Mouse (Mus musculus) heart, embryonic 15.5 days (tissue): Measurements from ENCODE around the gene Tesmin. TPM values are rescaled to one million over a fixed set of nuclear protein-coding genes. Genes with fewer than 3 reads are reported as not detected.

Source experiments
- ATAC-seq: fragments of 200-750 bp; cut with Nextera tagmentation; replicated peaks from 2 replicates; pipeline ENCODE4 v1.8.0; 2017; ENCODE audit warnings: low read depth, moderate TSS enrichment; ENCODE audit not compliant: insufficient number of reproducible peaks, insufficient read depth, low FRiP score
- H3K27ac ChIP-seq: fragments of 300-500 bp; sonication (generic); 2 replicates; pipeline ENCODE4 v1.5.1; 2015; ENCODE audit warnings: mild to moderate bottlenecking, inconsistent platforms
- H3K27me3 ChIP-seq: fragments of 300-500 bp; sonication (generic); 2 replicates; pipeline ENCODE4 v1.6.1; 2015; ENCODE audit warnings: inconsistent platforms
- H3K36me3 ChIP-seq: fragments of 300-500 bp; sonication (generic); 2 replicates; pipeline ENCODE4 v1.6.1; 2015; ENCODE audit warnings: mild to moderate bottlenecking, inconsistent platforms
- H3K4me1 ChIP-seq: fragments of 300-500 bp; sonication (generic); replicated peaks from 2 replicates; pipeline ENCODE4 v1.6.1; 2015; ENCODE audit warnings: inconsistent platforms
- H3K4me2 ChIP-seq: fragments of 300-500 bp; sonication (generic); 2 replicates; pipeline ENCODE4 v1.6.1; 2015; ENCODE audit warnings: inconsistent platforms, mild to moderate bottlenecking, moderate library complexity
- H3K4me3 ChIP-seq: fragments of 300-500 bp; sonication (generic); 2 replicates; pipeline ENCODE4 v1.5.1; 2015; ENCODE audit warnings: mild to moderate bottlenecking, inconsistent platforms
- H3K9ac ChIP-seq: fragments of 300-500 bp; sonication (generic); 2 replicates; pipeline ENCODE4 v1.6.1; 2015; ENCODE audit warnings: mild to moderate bottlenecking, inconsistent platforms
- H3K9me3 ChIP-seq: fragments of 300-500 bp; sonication (generic); replicated peaks from 2 replicates; pipeline ENCODE4 v1.6.1; 2016; ENCODE audit warnings: inconsistent platforms
- WGBS: fragments of 180-500 bp; shearing (Covaris S2); methylation state at CpG from one replicate; pipeline ENCODE4 v1.1.7; 2015; ENCODE audit warnings: mixed read lengths; 5-methylcytosine and 5-hydroxymethylcytosine counted together
- polyA plus RNA-seq: library from polyadenylated mRNA; unstranded; fragments of >200 nt; fragmentation: Nextera tagmentation; extraction: Ambion mirVana; gene quantifications from 2 replicates; pipeline ENCODE4 v1.2.1, GENCODE M21; 2015

The Tesmin gene
- polyA plus RNA-seq, 1 experiment from 2014 or later, result 0.69 TPM

DNA sequence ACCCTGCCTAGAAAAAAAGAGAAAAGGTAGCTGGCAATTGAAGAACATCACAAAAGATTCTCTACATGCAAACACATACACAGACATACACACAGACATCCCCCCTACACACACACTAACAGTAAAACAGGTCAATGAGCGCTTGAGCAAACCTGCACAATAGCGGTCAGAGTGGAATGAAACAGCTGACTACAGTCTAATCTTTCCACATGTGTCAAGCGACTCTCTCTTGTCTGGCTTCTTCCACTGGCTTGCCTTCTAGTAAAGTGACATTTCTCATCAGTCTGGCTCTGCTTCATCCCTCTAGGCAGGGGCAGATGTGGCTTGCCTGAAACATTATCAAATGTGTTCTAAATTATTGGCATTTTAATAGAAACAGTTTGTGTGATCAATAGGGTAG is 5.6 kb downstream of the Tesmin start:
- 56% methylated on average over 3 of the region's 3 CpGs for WGBS
- Histone ChIP-seq H3K9me3 (peaks cover 4% of the 10 kb centered on the region; the same call in 1 of the 2 replicates), H3K36me3 (no peaks in the 10 kb centered on the region), H3K4me2 (no peak overlapping the region), H3K4me3 (no peak overlapping the region), H3K27me3 (no peaks in the 10 kb centered on the region), H3K4me1 (peaks cover 12% of the 10 kb centered on the region), H3K27ac (no peak overlapping the region), H3K9ac (no peak overlapping the region)
- no peak for ATAC-seq

DNA sequence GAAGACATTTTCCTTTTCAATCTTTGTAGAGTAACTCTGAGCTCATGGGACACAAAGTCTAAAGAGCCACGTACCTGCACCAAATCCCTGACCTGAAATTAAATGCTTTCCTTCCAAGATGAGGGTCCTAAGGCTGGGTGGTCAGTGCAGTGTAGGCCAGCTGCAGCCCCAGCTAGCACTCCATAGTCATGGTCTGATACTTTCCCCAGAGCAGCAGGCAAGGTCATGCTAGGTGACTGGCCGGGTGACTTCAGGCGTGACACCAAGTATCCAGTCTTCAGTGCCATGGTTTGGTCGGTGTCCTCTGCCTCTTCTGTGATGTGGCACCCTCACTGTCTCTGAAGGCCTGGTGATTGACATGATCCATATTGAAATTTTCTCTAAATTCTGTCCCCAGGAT is 11.4 kb downstream of the Tesmin start:
- H3K36me3 ChIP-seq, result no peaks in the 10 kb centered on the region
- peaks cover 16% of the 10 kb centered on the region for H3K4me1 ChIP-seq
- no peaks in the 10 kb centered on the region for H3K9me3 ChIP-seq
- no peak overlapping the region for H3K4me3 ChIP-seq
- no peaks in the 10 kb centered on the region for H3K27me3 ChIP-seq
- H3K4me2 ChIP-seq, result no peak overlapping the region
- 89% methylated on average over 4 of the region's 4 CpGs for WGBS
- ATAC-seq, result no peak
- no peak overlapping the region for H3K9ac ChIP-seq
- no peak overlapping the region for H3K27ac ChIP-seq

- Histone ChIP-seq H3K4me2 (peak overlapping the region; percentile 15; the same call in 1 of the 2 replicates), H3K27me3 (no peaks in the 10 kb centered on the region), H3K36me3 (no peaks in the 10 kb centered on the region), H3K4me1 (peaks cover 16% of the 10 kb centered on the region), H3K27ac (no peak overlapping the region), H3K9ac (no peak overlapping the region), H3K9me3 (no peaks in the 10 kb centered on the region), H3K4me3 (no peak overlapping the region)
- no peak for ATAC-seq
- 63% methylated on average over 7 of the region's 7 CpGs for WGBS
Observed at GRCm38 (mm10) chr19:3401504-3401903, 12.8 kb downstream of the Tesmin start.

DNA sequence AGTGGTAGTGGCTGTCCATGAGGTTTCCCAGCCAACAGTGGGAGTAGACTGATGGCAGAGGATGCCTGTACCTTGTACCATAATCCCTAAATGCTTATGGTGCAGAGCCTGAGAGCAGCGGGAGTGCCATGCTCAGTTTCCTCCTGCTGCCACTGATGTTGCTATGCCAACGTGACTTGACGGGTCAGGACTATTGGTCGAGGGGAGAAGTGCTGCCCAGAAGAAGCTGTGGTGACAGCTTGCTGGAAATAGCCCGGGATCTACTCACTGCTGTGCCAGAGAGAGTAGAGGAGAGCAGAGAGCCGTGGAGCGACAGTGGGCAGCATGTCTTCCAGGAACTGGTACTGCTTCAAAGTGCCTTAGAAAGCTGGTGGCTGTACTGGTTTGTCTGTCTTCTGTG is 13.3 kb downstream of the Tesmin start:
- Histone ChIP-seq H3K4me1 (peaks cover 16% of the 10 kb centered on the region), H3K9me3 (no peaks in the 10 kb centered on the region), H3K4me3 (no peak overlapping the region), H3K27me3 (no peaks in the 10 kb centered on the region), H3K27ac (no peak overlapping the region), H3K9ac (no peak overlapping the region), H3K4me2 (peak overlapping the region; percentile 15; the same call in 1 of the 2 replicates), H3K36me3 (no peaks in the 10 kb centered on the region)
- ATAC-seq, result peak; percentile 73
- WGBS, result 34% methylated on average over 7 of the region's 7 CpGs

GRCm38 (mm10) chr19:3402390-3402789 is 13.7 kb downstream of the Tesmin start:
- H3K4me3 ChIP-seq, result no peak overlapping the region
- H3K4me2 ChIP-seq, result peak overlapping the region; percentile 15; the same call in 1 of the 2 replicates
- no peak overlapping the region for H3K27ac ChIP-seq
- H3K27me3 ChIP-seq, result no peaks in the 10 kb centered on the region
- peaks cover 16% of the 10 kb centered on the region for H3K4me1 ChIP-seq
- WGBS, result 49% methylated on average over 6 of the region's 6 CpGs
- H3K9me3 ChIP-seq, result no peaks in the 10 kb centered on the region
- no peak for ATAC-seq
- H3K36me3 ChIP-seq, result no peaks in the 10 kb centered on the region
- H3K9ac ChIP-seq, result no peak overlapping the region

- H3K27me3 ChIP-seq, result no peaks in the 10 kb centered on the region; the same call in 1 of the 2 replicates
- H3K4me3 ChIP-seq, result no peak overlapping the region
- H3K4me2 ChIP-seq, result no peak overlapping the region
- ATAC-seq, result no peak
- H3K4me1 ChIP-seq, result peaks cover 16% of the 10 kb centered on the region
- 84% methylated on average over 7 of the region's 7 CpGs for WGBS
- H3K9me3 ChIP-seq, result no peaks in the 10 kb centered on the region
- no peak overlapping the region for H3K9ac ChIP-seq
- H3K27ac ChIP-seq, result no peak overlapping the region
- H3K36me3 ChIP-seq, result no peaks in the 10 kb centered on the region
Observed at GRCm38 (mm10) chr19:3404030-3404429, 15.4 kb downstream of the Tesmin start.

- Histone ChIP-seq H3K9me3 (no peaks in the 10 kb centered on the region), H3K4me1 (peaks cover 16% of the 10 kb centered on the region), H3K9ac (no peak overlapping the region), H3K27ac (no peak overlapping the region), H3K36me3 (no peaks in the 10 kb centered on the region), H3K4me3 (no peak overlapping the region), H3K27me3 (peaks cover 7% of the 10 kb centered on the region), H3K4me2 (no peak overlapping the region)
- ATAC-seq, result no peak
- WGBS, result 50% methylated on average over 1 of the region's 1 CpGs
Observed at GRCm38 (mm10) chr19:3405531-3406281, 17.0 kb downstream of the Tesmin start.

DNA sequence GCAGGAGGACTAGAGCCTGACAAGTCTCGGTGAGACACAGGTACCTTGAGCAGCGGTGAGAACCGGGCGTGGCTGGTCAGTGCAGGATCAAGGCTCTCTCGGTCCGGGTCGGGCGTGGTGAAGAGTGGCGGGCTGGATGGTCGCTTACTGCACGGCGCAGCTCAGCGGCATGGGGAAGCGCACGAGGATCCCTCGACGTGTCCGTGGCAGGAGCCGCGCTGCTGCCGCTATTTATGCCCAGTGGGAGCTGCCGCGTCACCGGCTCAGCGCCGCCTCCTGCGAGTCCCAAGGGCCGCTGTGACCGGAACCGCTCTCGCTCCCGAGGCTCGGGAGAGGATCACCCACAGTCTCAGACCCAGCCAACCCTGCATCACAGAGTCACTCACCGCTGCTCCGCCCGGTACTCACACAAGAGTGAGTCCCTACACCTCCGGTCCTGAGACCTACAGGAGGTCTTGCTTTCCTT is 25.6 kb downstream of the Tesmin start, which contains the start of gene Gal:
Gal (minus strand) TSS at position 277 of the 466 bp plus-strand sequence.
- Histone ChIP-seq H3K36me3 (no peaks in the 10 kb centered on the region), H3K9me3 (no peaks in the 10 kb centered on the region), H3K4me2 (peak within 1 kb of the TSS; percentile 64), H3K27me3 (peaks cover 57% of the 10 kb centered on the region), H3K4me3 (peak within 1 kb of the TSS; percentile 38), H3K4me1 (peaks cover 9% of the 10 kb centered on the region), H3K9ac (peak within 1 kb of the TSS; percentile 38; the same call in 1 of the 2 replicates), H3K27ac (no peak within 1 kb of the TSS)
- ATAC-seq, result no peak; the same call in 1 of the 2 replicates
- 3% methylated on average over 37 of the region's 37 CpGs for WGBS

GRCm38 (mm10) chr19:3419251-3419650 is 30.6 kb downstream of the Tesmin start:
- Histone ChIP-seq H3K9me3 (no peaks in the 10 kb centered on the region), H3K4me3 (no peak overlapping the region), H3K36me3 (no peaks in the 10 kb centered on the region), H3K4me2 (no peak overlapping the region), H3K4me1 (peaks cover 5% of the 10 kb centered on the region), H3K27me3 (peaks cover 21% of the 10 kb centered on the region), H3K9ac (no peak overlapping the region), H3K27ac (no peak overlapping the region)
- 36% methylated on average over 5 of the region's 5 CpGs for WGBS
- ATAC-seq, result no peak

- ATAC-seq, result no peak
- Histone ChIP-seq H3K4me3 (no peak overlapping the region), H3K4me2 (no peak overlapping the region), H3K9ac (no peak overlapping the region), H3K36me3 (no peaks in the 10 kb centered on the region), H3K9me3 (no peaks in the 10 kb centered on the region), H3K4me1 (no peaks in the 10 kb centered on the region), H3K27ac (no peak overlapping the region), H3K27me3 (0 out of 2 replicates have a peak, but pooled peaks cover 2% of the 10 kb centered on the region)
- WGBS, result 73% methylated on average over 6 of the region's 6 CpGs
Observed at GRCm38 (mm10) chr19:3422488-3422887, 33.8 kb downstream of the Tesmin start.

DNA sequence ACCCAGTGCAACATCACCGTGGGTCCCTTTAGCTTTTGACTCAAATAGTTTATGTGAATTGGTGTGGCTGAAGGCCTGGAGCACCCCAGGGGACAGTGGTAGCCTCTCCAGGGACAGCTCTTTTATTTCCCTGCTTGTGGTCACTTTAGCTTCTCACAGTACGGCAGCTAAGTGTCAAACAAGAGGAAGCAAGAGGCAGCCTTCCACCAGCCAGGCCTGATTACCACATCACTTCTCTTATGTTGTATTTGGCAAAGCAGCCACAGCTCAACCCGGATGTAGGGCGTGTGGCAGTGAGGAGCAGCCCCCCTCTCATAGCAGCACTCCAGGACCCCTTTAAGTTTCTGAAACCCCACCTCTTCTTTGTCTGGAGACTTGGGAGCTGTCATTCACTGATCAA is 34.3 kb downstream of the Tesmin start:
- Histone ChIP-seq H3K4me2 (no peak overlapping the region), H3K9me3 (no peaks in the 10 kb centered on the region), H3K27me3 (no peaks in the 10 kb centered on the region), H3K4me3 (no peak overlapping the region), H3K4me1 (no peaks in the 10 kb centered on the region), H3K9ac (no peak overlapping the region), H3K36me3 (no peaks in the 10 kb centered on the region), H3K27ac (no peak overlapping the region)
- WGBS, result 47% methylated on average over 4 of the region's 4 CpGs
- ATAC-seq, result no peak

GRCm38 (mm10) chr19:3424214-3424613 is 35.6 kb downstream of the Tesmin start:
- WGBS, result 64% methylated on average over 2 of the region's 2 CpGs
- no peak for ATAC-seq
- Histone ChIP-seq H3K9me3 (no peaks in the 10 kb centered on the region), H3K9ac (no peak overlapping the region), H3K4me1 (no peaks in the 10 kb centered on the region), H3K36me3 (no peaks in the 10 kb centered on the region), H3K27me3 (no peaks in the 10 kb centered on the region), H3K4me2 (no peak overlapping the region), H3K4me3 (no peak overlapping the region), H3K27ac (no peak overlapping the region)
